Mouse (Mus musculus): Measurements from ENCODE around the gene Pigp. TPM values are rescaled to one million over a fixed set of nuclear protein-coding genes. Genes with fewer than 3 reads are reported as not detected.
"Not testable (repeated sequence)": the region's sequence is repeated elsewhere in the genome, so short reads cannot be mapped to it uniquely, and the experiment has no call there.

Gene Pigp
- total RNA-seq, 2 experiments from 2014 or later = 4.8 to 9.9 TPM

- ATAC-seq (ENCODE audit: poor library complexity, severe bottlenecking) = no peak
Measured at GRCm38 (mm10) chr16:94360578-94361350, 10.9 kb downstream of the Pigp start.

GRCm38 (mm10) chr16:94358091-94358490 is 13.6 kb downstream of the Pigp start:
- ATAC-seq (ENCODE audit: poor library complexity, severe bottlenecking) = no peak

- no peak for ATAC-seq (ENCODE audit: poor library complexity, severe bottlenecking)
Measured at GRCm38 (mm10) chr16:94356776-94357494, 14.7 kb downstream of the Pigp start.

GRCm38 (mm10) chr16:94356046-94356445 is 15.6 kb downstream of the Pigp start:
- ATAC-seq (ENCODE audit: poor library complexity, severe bottlenecking) = no peak

- peak; percentile 43; the same call in 1 of the 2 replicates for ATAC-seq (ENCODE audit: poor library complexity, severe bottlenecking)
Measured at GRCm38 (mm10) chr16:94354450-94354849, 17.2 kb downstream of the Pigp start.

GRCm38 (mm10) chr16:94350287-94350677 is 21.4 kb downstream of the Pigp start:
- no peak for ATAC-seq (ENCODE audit: poor library complexity, severe bottlenecking)

GRCm38 (mm10) chr16:94349588-94350286 is 21.9 kb downstream of the Pigp start:
- no peak for ATAC-seq (ENCODE audit: poor library complexity, severe bottlenecking)

- no peak for ATAC-seq (ENCODE audit: poor library complexity, severe bottlenecking)
Measured at GRCm38 (mm10) chr16:94348779-94349178, 22.9 kb downstream of the Pigp start.

- ATAC-seq (ENCODE audit: poor library complexity, severe bottlenecking) = peak; percentile 30; the same call in 1 of the 2 replicates
Measured at GRCm38 (mm10) chr16:94347080-94347731, 24.4 kb downstream of the Pigp start.

GRCm38 (mm10) chr16:94345733-94346132 is 25.9 kb downstream of the Pigp start:
- ATAC-seq (ENCODE audit: poor library complexity, severe bottlenecking) = no peak

- ATAC-seq (ENCODE audit: poor library complexity, severe bottlenecking) = not testable (repeated sequence)
Measured at GRCm38 (mm10) chr16:94339164-94340160, 32.2 kb downstream of the Pigp start.

- ATAC-seq (ENCODE audit: poor library complexity, severe bottlenecking) = no peak
Measured at GRCm38 (mm10) chr16:94335656-94336055, 36.0 kb downstream of the Pigp start.

- ATAC-seq (ENCODE audit: poor library complexity, severe bottlenecking) = peak; percentile 76
Measured at GRCm38 (mm10) chr16:94331886-94332252, 39.8 kb downstream of the Pigp start.

- ATAC-seq (ENCODE audit: poor library complexity, severe bottlenecking) = no peak
Measured at GRCm38 (mm10) chr16:94331233-94331885, 40.3 kb downstream of the Pigp start.

- ATAC-seq (ENCODE audit: poor library complexity, severe bottlenecking) = no peak
Measured at GRCm38 (mm10) chr16:94330429-94330828, 41.2 kb downstream of the Pigp start.

GRCm38 (mm10) chr16:94328881-94329867 is 42.5 kb downstream of the Pigp start:
- 0 out of 2 replicates have a peak, but pooled peaks have one; percentile 17 for ATAC-seq (ENCODE audit: poor library complexity, severe bottlenecking)

GRCm38 (mm10) chr16:94327781-94328711 is 43.6 kb downstream of the Pigp start, which contains the start of gene Ripply3:
Gene Ripply3 (plus strand): TSS chr16:94328420.
- peak; percentile 31 for ATAC-seq (ENCODE audit: poor library complexity, severe bottlenecking)
